Mouse (Mus musculus): ENCODE measurements around the gene Fam104a.
"Not testable (repeated sequence)": the region's sequence is repeated elsewhere in the genome, so short reads cannot be mapped to it uniquely, and the experiment has no call there.

Fam104a gene

DNA sequence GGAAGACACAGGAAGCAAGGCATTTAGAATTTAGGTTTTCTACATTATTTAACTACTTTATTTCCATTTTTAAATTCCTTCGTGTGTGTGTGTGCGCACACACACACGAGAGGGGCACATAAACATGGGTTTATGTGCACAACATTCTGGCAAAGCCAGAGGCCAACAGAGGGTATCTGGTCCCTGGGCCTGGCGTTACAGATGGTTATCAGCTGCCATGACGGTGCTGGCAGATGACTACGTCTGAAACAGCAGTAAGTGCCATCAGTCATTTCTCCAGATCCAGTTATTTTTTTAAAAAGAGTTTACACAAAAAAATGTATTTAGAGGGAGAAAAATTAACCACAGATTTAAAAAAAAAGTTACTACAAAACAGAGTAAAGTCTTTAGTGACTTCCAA lies 17.8 kb downstream of the Fam104a start:
- in situ Hi-C loops (cut with MboI): no loop called here

DNA sequence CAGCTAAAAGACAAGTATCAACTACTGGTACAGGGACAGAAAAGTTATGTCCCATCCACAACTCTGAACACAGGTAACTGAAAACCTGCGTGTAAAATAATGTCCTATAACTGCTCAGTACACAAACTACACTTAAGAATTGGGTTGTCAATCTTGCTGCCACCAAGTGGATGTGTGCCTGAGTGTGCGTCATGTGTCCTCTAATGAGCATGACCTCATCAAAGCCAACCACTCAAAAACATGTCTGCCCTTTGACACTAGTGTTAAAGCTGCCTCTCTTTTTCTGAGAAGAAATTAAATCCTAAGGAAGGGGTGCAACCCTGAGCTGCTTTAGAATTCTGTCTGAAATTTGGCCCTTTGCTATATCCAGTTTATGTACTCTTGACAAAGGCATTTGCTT lies 19.7 kb downstream of the Fam104a start:
- in situ Hi-C loops (cut with MboI): no loop called here

DNA sequence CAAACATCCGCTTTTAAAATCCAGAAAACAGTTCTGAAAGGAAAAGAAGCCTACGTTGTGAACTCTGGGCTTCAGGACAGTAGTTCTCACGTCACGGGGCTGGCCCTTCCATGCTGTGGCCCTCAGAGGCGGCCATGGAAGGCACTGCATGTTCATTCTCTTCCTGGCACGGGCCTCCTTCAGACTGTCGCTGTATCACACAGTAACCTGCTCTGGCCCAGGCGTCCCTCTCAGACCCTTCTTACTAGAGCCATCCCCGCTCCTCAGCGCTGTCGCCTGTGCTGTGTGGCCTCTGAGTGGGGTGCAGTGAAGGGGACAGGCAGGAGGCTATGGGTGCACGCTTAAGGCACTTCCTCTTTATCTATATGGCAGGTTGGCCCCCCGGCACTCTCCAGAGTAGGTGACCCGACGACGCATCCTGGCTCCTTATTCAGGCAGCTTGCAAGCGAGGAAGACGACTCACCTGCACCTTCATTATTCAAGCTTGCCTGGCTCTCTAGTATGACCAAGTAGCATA lies 22.1 kb downstream of the Fam104a start:
- in situ Hi-C loops (cut with MboI): no loop called here

DNA sequence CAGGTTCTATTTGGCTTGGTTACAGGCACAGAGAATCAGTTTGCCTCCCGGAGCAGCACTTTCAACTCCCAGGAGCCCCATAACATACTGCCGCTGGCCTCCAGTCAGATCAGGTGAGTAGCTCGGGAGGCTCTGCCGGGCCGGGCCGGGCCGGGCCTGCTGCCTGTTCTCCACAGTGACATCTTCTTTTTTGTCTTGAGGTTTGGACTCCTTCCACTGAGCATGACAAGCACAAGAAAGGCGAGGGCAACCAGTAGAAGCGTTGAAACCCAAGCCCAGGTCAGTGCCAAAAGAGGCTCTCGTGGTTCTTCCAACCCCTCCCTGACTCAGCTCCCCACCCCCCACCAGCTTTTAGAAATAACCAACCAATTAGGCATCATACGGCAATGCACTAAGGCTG lies 23.0 kb downstream of the Fam104a start:
- in situ Hi-C loops (cut with MboI): no loop called here

DNA sequence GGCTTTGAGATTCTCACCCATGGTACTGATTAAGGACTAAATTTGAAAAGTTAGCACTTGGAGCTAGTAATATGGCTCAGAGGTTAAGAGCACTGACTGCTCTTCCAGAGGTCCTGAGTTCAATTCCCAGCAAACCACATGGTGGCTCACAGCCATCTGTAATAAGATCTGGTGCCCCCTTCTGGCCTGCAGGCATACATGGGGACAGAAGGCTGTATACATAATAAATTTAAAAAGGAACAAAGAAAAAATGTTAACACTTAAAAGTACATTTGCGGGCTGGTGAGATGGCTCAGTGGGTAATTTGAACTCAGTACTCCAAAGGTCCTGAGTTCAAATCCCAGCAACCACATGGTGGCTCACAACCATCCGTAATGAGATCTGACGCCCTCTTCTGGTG lies 23.7 kb downstream of the Fam104a start:
- in situ Hi-C loops (cut with MboI): not testable (repeated sequence)

DNA sequence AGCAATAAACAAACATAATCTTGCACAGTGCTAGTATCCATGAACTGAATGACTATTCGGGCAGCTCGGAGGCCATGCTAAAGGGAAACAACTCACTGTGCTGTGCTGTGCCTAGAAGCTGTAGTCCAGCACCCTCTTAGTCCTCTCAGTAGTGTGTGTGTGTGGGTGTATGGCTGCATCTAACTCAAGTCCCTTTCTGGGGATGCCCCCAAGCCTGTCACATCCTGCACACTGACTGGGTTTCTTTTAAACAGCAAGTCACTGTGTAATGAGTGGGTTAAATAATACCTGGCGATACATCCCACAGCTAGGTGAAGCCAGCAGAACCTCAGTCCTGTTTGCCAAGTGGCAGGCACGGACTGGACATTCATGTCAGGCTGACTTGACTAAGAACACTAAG lies 25.2 kb downstream of the Fam104a start:
- in situ Hi-C loops (cut with MboI): no loop called here

DNA sequence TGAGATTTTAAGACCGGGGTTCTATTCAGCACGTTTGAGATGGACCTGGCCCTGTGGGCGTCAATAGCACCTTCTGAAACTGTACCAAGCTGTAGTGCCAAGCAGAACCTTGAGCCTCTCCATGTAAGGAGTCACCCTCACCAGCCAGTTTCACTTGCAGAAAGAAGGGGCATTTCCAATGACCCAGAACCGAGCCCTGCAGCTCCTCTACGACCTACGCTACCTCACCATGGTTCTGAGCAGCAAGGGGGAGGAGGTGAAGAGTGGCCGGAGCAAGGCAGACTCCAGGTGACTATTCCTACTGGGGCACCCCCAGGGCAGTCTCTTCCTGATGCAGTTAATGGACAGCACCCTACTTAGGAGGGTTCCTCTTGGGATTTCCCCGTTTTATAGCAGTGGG lies 25.6 kb downstream of the Fam104a start:
- in situ Hi-C loops (cut with MboI): no loop called here

DNA sequence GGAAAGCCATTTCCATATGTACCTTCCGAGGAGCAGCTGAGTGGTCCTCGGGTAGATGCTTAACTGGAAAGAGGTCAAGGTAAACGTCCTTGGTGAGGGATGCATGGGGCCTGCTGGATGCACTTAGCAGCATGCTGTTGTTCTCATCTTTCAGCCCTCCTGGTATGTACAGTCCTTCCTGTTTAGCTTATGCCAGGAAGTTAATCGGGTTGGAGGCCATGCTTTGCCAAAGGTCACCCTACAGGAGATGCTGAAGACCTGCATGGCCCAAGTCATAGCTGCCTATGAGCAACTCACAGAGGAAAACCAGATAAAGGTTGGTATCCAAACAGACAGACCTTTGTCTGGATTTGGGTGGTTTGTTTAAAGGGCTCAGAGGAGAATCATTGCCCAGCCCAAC lies 26.7 kb downstream of the Fam104a start:
- in situ Hi-C loops (cut with MboI): no loop called here

DNA sequence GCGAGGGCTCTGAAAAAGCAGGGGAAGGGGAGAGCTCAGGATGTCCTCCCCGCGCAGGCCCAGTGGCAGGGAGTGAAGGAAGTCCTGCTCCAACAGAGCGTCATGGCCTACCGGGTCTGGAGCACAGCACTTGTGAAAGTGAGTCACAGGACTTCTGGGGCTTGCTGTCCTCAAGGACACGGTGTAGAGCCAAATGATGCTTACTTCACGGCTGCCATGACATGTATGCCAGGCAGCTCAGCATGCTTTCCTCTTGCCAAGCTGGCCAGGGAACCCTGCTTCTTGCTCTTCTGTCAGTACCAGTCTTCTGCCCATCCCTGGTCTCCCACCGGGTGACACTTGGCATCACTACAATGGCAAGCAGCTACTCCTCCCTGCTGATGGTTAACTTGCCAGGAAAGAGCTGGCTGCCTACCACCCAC lies 27.4 kb downstream of the Fam104a start:
- in situ Hi-C loops (cut with MboI): no loop called here

DNA sequence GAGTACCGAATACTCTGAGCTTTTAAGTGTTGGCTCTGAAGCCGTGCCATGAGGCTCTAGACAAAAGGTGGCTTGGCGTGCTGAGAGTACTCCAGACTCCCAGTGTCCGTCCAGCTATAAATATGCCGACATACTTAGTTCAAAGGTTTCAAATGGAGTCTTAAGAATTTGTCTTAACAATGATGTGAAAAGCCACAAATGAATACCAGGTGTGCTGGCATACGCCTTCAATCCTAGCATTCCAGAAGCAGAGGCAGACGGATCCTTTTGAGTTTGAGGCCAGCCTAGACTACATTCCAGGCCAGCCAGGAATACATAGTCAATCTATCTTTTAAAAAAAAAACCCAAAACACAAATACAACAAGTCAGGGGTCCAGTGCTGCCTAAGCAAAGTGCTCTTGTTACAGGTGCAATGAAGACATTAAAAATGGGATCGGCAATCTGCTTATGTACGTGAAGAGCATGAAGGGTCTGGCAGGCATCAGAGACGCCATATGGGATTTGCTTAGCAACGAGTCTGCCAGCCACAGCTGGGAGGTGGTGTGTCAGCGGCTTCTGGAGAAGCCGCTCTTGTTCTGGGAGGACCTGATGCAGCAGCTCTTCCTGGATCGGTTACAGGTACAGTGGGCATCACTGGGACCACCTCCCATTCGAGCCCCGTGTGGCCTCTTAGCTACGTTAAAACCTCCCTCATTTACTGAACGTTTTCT lies 29.2 kb downstream of the Fam104a start:
- in situ Hi-C loops (cut with MboI): no loop called here

DNA sequence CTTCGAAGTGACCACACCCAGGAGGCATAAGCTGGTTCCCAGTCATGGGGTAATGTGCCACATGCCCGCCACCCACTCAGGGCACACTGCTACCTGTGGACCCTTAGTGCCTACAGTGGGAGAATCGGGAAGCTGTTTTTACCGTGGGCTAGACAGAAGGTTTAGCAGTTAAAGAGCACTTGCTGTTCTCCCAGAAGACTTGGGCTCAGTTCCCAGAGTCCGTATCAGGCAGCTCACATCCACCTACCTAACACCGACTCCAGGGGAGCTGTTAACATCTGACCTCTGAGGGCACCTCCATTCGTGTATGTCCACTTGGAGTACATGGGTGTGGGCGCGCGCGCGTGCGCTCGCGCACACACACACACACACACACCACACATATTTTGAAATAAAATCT lies 29.9 kb downstream of the Fam104a start:
- in situ Hi-C loops (cut with MboI): no loop called here

DNA sequence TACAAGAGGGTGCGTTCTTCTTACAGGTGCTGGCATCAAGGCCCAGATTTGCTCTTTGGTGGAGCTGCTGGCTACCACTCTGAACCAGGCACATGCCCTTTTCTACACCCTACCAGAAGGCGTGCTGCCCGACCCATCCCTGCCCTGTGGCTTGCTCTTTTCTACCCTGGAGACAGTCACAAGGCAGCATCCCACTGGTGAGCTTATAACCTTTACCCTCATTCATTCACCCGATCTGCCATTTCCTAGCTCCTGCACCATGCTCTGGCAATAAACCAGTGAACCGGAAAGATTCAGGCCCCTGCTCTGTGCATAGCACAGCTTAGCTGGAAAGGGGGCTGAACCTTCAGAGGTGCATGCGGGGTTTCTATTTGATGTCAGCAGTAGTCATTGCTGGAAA lies 31.4 kb downstream of the Fam104a start:
- in situ Hi-C loops (cut with MboI): no loop called here

DNA sequence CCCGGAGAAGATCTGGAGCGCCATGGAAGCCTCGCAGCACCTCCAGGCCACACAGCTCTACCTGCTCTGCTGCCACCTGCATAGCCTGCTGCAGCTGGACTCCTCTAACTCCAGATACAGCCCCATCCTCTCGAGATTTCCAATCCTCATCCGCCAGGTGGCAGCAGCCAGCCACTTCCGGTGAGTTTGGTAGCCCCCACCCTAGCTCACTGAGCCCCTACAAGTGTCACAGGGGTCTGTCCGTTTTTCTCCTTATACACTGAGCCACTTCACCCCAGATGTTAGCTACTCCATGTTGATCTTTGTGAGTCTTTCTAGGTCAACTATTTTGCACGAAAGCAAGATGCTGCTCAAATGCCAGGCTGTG lies 32.1 kb downstream of the Fam104a start:
- in situ Hi-C loops (cut with MboI): no loop called here

DNA sequence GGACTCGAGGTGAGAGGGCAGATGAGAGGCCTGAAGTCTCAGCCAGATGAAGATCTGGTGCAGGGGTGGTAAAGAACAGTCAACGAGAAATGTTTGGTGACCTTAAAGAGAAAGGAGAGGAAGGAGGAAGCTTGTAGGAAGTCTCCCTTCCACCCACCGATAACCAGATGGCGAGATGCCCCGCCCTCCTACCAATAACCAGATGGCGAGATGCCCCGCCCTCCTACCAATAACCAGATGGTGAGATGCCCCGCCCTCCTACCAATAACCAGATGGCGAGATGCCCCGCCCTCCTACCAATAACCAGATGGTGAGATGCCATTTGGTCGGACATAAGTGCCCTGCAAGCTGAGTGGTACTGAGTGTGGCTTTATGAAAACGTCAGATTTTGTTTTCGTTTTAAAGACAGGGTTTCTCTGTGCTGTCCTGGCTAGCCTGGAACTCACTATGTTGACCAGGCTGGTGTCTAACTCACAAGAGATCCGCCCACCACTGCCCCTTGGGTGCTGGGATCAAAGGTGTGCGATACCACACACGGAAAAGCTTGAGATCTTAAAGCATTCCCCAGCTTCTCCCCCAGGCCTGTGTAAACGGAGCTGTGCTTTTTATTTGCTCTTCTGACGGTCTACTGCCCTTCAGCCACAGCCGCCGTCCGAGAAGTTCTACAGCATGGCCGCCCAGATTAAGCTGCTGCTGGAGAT lies 32.6 kb downstream of the Fam104a start:
- in situ Hi-C loops (cut with MboI): no loop called here

DNA sequence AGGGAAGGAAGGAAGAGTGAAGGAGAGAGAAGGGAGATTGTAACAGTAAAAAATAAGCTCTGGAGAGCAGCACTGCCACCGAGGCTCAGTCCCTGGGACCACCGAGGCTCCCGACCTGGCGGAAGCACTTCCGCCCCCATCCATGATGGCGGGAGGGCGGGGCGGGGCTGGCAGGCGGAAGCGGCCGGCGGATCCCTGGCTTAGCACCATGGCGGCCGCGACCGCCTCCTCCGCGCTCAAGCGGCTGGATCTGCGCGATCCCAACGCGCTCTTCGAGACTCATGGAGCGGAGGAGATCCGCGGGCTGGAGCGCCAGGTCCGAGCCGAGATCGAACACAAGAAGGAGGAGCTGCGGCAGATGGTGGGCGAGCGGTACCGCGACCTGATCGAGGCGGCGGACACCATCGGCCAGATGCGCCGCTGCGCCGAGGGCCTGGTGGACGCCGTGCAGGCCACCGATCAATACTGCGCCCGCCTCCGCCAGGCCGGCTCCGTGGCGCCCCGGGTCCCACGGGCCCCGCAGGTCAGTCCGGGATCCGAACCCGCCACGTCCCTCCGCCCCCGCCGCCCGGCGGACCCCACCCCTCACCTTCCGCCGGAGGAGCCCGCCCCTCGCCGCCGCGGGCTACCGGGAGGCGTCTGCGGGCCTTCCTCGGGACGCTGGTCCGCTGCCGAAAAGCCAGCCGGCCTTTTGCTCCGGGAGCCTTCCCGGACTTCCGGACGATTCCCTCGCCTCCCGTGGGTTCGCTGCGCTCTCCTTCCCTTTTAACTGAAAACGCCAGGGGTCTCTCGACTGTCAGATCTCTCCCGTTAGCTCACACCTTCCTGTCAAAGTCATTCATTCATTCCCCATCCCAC lies 34.4 kb downstream of the Fam104a start, which contains the start of gene Slc39a11:
TSS of gene Slc39a11 (minus strand) at position 727 of the 858 bp plus-strand sequence.
- in situ Hi-C loops (cut with MboI): no loop called here

DNA sequence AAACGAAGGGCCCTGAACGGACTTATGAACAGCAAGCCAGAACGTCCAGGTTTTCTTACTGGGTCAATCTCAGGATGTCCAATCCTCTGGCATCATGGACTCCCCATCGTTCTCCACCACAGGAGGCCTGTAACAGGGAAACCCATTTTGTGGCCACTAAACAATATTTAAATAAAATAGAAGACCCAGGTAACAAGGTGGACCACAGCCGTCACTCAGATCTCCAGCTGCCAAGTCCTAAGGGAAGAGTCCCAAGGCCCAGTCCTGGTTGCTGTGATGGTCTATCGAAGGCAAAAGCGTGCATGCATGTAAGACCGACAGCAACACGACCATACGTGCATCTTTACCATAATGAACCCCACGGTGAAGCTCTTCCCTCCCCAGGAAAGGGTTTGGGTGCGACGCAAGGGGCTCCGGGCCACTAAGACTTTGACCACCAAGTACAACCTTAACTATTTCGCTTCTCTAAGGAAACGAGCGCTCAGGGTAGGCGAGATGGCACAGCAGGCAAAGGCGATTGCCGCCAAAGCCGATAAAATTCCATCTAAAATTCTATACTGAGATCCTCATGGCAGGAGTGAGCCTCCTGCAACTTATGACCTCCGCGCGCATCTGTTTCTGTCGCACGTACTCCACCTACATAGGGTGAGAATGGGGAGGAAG lies 35.1 kb downstream of the Fam104a start, which contains the start of gene Cog1:
TSS of gene Cog1 (plus strand) at position 480 of the 663 bp plus-strand sequence.
- in situ Hi-C loops (cut with MboI): no loop called here

DNA sequence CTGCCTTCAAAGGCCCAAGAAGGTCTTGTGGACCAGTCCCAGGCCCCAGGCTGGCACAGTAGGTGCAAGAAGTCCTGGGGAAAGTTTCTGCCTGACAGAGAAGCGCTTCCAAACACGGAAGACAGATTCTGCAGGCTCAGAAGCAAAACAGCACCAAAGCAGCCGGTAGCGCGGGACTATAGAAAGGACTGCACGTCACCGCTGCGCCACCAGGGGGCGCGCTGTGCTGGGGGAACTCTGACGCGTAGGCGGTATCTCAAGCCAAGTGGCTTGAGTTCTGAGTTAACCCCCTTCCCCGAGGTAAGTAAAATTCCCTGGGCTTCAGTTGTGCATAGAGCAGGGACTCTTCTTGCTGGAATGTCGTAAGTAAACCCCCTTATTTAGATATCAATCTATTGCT lies 35.8 kb downstream of the Fam104a start:
- in situ Hi-C loops (cut with MboI): no loop called here

DNA sequence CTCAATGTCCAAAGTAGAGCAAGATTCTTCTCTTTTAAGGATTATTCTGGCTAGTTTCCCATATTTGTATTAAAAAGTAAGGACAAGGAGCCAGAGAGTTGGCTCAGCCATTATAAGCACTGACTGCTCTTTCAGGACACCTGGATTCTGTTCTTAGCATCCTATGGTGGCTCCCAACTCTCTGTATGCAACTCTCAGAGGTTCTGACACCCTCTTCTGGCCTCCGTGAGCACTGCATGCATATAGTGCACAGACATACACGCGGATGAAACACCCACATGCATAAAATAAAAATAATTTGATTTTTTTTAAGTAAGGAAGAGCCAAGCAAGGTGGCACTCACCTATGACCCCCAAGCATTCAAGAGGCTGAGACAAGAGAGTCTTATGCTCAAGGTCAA lies 38.8 kb downstream of the Fam104a start:
- in situ Hi-C loops (cut with MboI): no loop called here

DNA sequence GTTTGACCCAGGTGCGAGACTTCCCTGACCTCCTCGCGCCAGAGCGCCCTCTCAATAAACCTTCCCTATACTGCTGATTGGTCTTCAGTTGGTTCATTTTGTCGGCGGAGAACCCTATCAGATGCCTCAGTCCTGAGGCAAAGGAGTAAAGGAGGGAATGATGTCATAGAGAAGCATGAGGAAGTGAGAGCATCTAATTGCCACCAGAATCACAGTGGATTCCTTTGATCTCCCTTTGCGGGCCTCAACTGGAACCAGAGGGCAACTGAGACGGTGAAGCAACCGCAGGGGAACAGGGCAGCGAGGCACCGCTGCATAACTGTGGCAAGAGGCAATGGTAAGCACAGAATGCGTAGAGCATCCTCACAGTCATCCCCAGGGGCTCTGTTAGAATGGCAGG lies 45.3 kb downstream of the Fam104a start:
- in situ Hi-C loops (cut with MboI): no loop called here

DNA sequence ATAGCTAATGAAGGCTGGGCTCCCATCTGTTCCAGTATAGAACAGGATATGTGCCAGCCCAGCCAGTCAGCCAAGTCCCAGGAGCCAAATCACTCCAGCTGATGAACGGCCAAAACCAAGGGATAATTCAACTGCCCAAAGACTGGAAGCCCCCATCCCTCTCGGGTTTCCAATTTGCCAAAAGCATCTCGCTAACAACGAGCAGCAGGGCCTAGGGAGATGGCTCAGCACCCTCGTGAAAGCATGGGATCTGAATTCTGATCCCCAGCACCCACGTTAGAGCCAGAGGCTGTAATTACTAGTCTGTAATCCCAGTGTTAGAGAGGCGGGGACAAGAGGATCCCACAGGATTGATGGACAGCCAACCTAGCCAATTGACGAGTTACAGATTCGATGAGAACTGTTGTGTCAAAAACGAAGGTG lies 49.2 kb downstream of the Fam104a start:
- in situ Hi-C loops (cut with MboI): no loop called here

DNA sequence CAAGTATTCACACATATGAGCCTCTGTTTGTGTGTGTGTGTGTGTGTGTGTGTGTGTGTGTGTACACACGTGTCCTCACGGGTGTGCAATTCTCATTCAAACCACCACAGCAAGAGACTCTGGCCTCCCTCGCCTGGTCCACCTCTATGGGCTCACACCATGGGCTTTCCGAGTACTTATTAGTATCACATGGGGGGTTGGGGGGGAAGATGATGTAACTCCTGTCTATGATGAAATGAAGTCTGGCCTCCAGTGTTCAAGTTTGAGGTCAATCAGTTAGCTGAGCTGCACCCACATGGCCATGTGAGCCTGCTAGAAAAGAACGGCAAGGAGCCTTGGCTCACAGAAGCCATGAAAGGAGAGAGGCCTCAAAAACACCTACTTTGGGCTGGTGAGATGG lies 50.6 kb downstream of the Fam104a start:
- in situ Hi-C loops (cut with MboI): no loop called here

DNA sequence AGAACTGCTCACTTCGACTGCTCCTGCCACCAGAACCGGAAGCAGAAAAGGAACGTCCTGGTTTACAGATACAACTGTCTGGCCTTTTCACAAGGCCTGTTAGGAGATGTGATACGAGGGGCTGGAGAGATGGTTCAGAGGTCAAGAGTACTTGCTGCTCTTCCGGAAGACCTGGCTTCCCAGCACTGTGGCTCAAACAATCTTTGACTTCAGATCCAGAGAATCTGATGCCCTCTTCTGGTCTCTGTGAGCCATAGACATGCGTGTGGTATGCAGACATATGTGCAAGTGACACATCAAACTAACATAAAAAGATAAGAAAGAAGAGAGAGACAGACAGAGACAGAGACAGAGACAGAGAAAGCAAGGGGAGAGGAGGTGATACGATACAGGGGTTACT lies 51.7 kb downstream of the Fam104a start:
- in situ Hi-C loops (cut with MboI): no loop called here
